Mouse (Mus musculus) erythroblast, embryonic 14.5 days (primary cell): ENCODE results near the gene Vmn1r21.
"Not testable (repeated sequence)": the region's sequence is repeated elsewhere in the genome, so short reads cannot be mapped to it uniquely, and the experiment has no call there.

ENCODE experiments used
- GATA1 ChIP-seq: IDR thresholded peaks from 2 replicates; pipeline ENCODE4 v1.6.1; 2012; ENCODE audit warnings: low read length, inconsistent platforms, mixed read lengths
- TAL1 ChIP-seq: IDR thresholded peaks from 3 replicates; pipeline ENCODE4 v1.6.1; 2012; ENCODE audit warnings: low read length, inconsistent platforms, mixed read lengths

DNA sequence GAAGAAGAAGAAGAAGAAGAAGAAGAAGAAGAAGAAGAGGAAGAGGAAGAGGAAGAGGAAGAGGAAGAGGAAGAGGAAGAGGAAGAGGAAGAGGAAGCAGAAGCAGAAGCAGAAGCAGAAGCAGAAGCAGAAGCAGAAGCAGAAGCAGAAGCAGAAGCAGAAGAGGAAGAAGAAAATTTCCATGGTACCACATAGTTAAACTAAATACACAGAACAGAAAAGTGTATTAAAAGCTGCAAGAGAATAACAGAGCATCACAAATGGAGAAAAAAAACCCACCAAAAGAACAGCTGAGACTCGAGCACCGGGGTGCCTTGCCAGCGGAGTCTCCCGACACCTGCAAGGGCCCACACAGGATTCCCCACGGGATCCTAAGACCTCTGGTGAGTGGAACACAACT is 1.0 kb upstream of the Vmn1r21 start:
- not testable (repeated sequence) for TF ChIP-seq TAL1, GATA1
